Mouse (Mus musculus) midbrain, embryonic 13.5 days (tissue): ENCODE measurements at regions not wholly inside any gene's neighbourhood (a gene's known extent, or its start where the extent isn't known, plus 50 kb on each side); places are given as distances from the start of the nearest gene placed in this dataset.

ENCODE experiments used
- ATAC-seq: fragments of 200-750 bp; cut with Nextera tagmentation; 2 replicates; pipeline ENCODE4 v1.8.0; 2017; ENCODE audit warnings: mild to moderate bottlenecking, moderate TSS enrichment, moderate library complexity
- H3K27ac ChIP-seq: fragments of 300-500 bp; sonication (generic); 2 replicates; pipeline ENCODE4 v1.5.1; 2015; ENCODE audit warnings: inconsistent platforms, mild to moderate bottlenecking, moderate library complexity
- H3K27me3 ChIP-seq: fragments of 300-500 bp; sonication (generic); 2 replicates; pipeline ENCODE4 v1.6.1; 2015; ENCODE audit warnings: mild to moderate bottlenecking, inconsistent platforms
- H3K36me3 ChIP-seq: fragments of 300-500 bp; sonication (generic); 2 replicates; pipeline ENCODE4 v1.6.1; 2015; ENCODE audit warnings: mild to moderate bottlenecking, inconsistent platforms
- H3K4me1 ChIP-seq: fragments of 300-500 bp; sonication (generic); replicated peaks from 2 replicates; pipeline ENCODE4 v1.6.1; 2015; ENCODE audit warnings: inconsistent platforms
- H3K4me2 ChIP-seq: fragments of 300-500 bp; sonication (generic); replicated peaks from 2 replicates; pipeline ENCODE4 v1.6.1; 2015; ENCODE audit warnings: moderate library complexity, mild to moderate bottlenecking, inconsistent platforms
- H3K4me3 ChIP-seq: fragments of 300-500 bp; sonication (generic); replicated peaks from 2 replicates; pipeline ENCODE4 v1.5.1; 2015; ENCODE audit warnings: mild to moderate bottlenecking, inconsistent platforms
- H3K9ac ChIP-seq: fragments of 300-500 bp; sonication (generic); replicated peaks from 2 replicates; pipeline ENCODE4 v1.6.1; 2015; ENCODE audit warnings: mild to moderate bottlenecking, inconsistent platforms
- H3K9me3 ChIP-seq: fragments of 300-500 bp; sonication (generic); 2 replicates; pipeline ENCODE4 v1.6.1; 2016; ENCODE audit warnings: mild to moderate bottlenecking, inconsistent platforms
- WGBS: fragments of 180-500 bp; shearing (Covaris S2); methylation state at CpG from one replicate; pipeline ENCODE4 v1.1.7; 2015; 5-methylcytosine and 5-hydroxymethylcytosine counted together

DNA sequence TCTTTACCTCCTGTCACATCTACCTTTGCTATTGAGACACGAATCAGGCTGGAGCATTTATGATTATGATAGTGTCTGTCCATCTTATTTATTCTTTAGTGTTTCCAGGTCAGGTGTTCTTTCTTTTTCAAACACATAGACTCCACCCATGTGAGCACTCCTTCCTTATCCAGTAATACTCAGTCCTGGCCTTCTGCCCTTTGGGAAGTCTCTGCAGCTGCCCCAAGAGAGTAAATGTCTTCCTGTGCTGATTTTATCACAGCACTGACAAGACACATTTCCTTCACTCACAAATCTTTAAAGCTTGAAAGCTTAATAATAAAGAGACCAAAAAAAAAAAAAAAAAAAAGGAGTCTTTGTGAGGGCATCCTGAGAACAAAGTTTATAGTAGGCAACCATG is 153.3 kb upstream of the Nampt start:
- WGBS, result 88% methylated on average over 1 of the region's 1 CpGs
- no peak for ATAC-seq

DNA sequence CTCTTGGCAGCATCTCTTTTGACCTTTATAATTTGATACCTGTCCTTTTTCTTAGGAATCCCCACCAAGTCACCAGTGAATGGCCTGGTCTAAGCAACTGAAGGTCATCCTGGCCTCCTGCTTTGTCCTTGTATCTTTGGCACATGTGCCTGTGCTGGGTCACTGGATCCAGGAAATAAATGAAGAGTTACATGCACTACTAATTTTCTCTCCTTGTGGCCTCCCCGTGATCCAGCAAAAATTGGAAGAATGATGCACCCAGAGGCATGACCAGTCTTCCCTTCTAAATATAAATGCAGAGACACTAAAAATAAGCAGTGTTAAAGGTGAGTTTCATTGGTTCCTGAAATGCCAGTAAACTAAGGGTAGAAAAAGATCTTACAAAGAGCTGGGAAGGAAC is 141.4 kb upstream of the Nampt start:
- Histone ChIP-seq H3K27me3 (no peaks in the 10 kb centered on the region), H3K27ac (no peak overlapping the region), H3K36me3 (no peaks in the 10 kb centered on the region), H3K9ac (no peak overlapping the region), H3K9me3 (no peaks in the 10 kb centered on the region), H3K4me1 (no peaks in the 10 kb centered on the region), H3K4me3 (no peak overlapping the region), H3K4me2 (no peak overlapping the region)
- WGBS, result 71% methylated on average over 1 of the region's 1 CpGs
- no peak for ATAC-seq

More for the DNA sequence above, 153.3 kb upstream of the Nampt start:
- Histone ChIP-seq H3K9ac (no peak overlapping the region), H3K9me3 (no peaks in the 10 kb centered on the region), H3K4me3 (no peak overlapping the region), H3K4me1 (no peaks in the 10 kb centered on the region), H3K27me3 (no peaks in the 10 kb centered on the region), H3K36me3 (no peaks in the 10 kb centered on the region), H3K4me2 (no peak overlapping the region), H3K27ac (no peak overlapping the region)

DNA sequence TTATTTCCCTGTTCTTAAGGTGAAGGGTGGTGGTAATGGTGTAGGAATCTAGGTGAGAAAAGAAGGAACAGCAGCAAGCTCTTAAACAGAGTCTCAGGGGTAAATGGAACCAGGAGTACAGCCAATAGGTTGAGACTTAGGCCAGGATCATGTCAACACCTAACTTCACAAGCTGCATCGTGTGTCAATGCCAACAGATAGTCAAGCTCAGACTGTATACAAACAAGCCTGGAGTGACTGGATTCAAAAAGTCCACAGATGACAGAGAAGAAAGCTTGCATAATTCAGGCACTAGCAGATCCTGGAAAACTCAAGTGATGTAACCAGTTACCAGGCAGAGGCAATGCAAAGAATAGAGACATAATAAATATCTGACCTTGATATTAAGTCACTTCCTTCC is 140.6 kb upstream of the Nampt start:
- no peak overlapping the region for H3K4me3 ChIP-seq
- WGBS, result 70% methylated on average over 1 of the region's 1 CpGs
- no peaks in the 10 kb centered on the region for H3K4me1 ChIP-seq
- no peak overlapping the region for H3K4me2 ChIP-seq
- H3K9ac ChIP-seq, result no peak overlapping the region
- no peaks in the 10 kb centered on the region for H3K36me3 ChIP-seq
- no peak for ATAC-seq
- no peak overlapping the region for H3K27ac ChIP-seq
- no peaks in the 10 kb centered on the region for H3K27me3 ChIP-seq
- H3K9me3 ChIP-seq, result no peaks in the 10 kb centered on the region

GRCm38 (mm10) chr12:32681910-32682309 is 137.4 kb upstream of the Nampt start:
- no peaks in the 10 kb centered on the region for H3K9me3 ChIP-seq
- no peaks in the 10 kb centered on the region for H3K4me1 ChIP-seq
- H3K4me2 ChIP-seq, result no peak overlapping the region
- no peak overlapping the region for H3K9ac ChIP-seq
- H3K27ac ChIP-seq, result no peak overlapping the region
- H3K36me3 ChIP-seq, result no peaks in the 10 kb centered on the region
- WGBS, result 71% methylated on average over 3 of the region's 3 CpGs
- H3K4me3 ChIP-seq, result no peak overlapping the region
- H3K27me3 ChIP-seq, result no peaks in the 10 kb centered on the region
- no peak for ATAC-seq

DNA sequence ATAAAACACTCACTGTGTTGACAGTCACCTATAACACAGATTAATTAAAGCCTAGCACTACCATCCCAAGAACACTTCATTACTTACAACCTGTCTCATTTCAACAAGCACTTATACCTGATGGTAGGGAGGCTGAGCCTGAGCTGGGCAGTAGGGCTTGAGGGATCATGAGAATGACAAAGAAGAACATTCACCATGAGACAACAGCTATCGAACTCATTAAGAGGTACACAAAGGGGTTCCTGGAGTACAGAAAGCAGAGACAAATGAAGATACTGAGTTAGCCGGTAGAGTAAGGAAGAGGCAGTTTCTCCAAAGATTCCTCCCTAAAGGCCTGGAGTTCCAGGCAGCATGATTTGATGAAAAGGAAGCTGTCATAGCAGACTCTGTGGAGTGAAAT is 136.0 kb upstream of the Nampt start:
- H3K27me3 ChIP-seq, result no peaks in the 10 kb centered on the region
- no peak overlapping the region for H3K9ac ChIP-seq

GRCm38 (mm10) chr12:32685788-32686385 is 133.5 kb upstream of the Nampt start:
- H3K4me1 ChIP-seq, result no peaks in the 10 kb centered on the region
- no peak overlapping the region for H3K27ac ChIP-seq
- H3K4me3 ChIP-seq, result no peak overlapping the region
- WGBS, result 69% methylated on average over 7 of the region's 7 CpGs
- no peak overlapping the region for H3K9ac ChIP-seq
- H3K4me2 ChIP-seq, result no peak overlapping the region
- ATAC-seq, result no peak
- no peaks in the 10 kb centered on the region for H3K9me3 ChIP-seq
- no peaks in the 10 kb centered on the region for H3K27me3 ChIP-seq
- H3K36me3 ChIP-seq, result no peaks in the 10 kb centered on the region

More for the DNA sequence above, 136.0 kb upstream of the Nampt start:
- H3K36me3 ChIP-seq, result no peaks in the 10 kb centered on the region
- no peaks in the 10 kb centered on the region for H3K9me3 ChIP-seq
- no peak overlapping the region for H3K27ac ChIP-seq
- no peak overlapping the region for H3K4me2 ChIP-seq
- H3K4me3 ChIP-seq, result no peak overlapping the region
- WGBS, result 82% methylated on average over 2 of the region's 2 CpGs
- H3K4me1 ChIP-seq, result no peaks in the 10 kb centered on the region
- ATAC-seq, result no peak

- H3K36me3 ChIP-seq, result no peaks in the 10 kb centered on the region
- no peak overlapping the region for H3K4me3 ChIP-seq
- no peak for ATAC-seq
- H3K4me1 ChIP-seq, result 0 out of 2 replicates have a peak, but pooled peaks cover 4% of the 10 kb centered on the region
- H3K9ac ChIP-seq, result no peak overlapping the region
- no peak overlapping the region for H3K27ac ChIP-seq
- 93% methylated on average over 4 of the region's 4 CpGs for WGBS
- H3K27me3 ChIP-seq, result no peaks in the 10 kb centered on the region
- no peak overlapping the region for H3K4me2 ChIP-seq
- no peaks in the 10 kb centered on the region for H3K9me3 ChIP-seq
Observed at GRCm38 (mm10) chr12:32689361-32689760, 130.0 kb upstream of the Nampt start.

- Histone ChIP-seq H3K4me2 (no peak overlapping the region), H3K9me3 (no peaks in the 10 kb centered on the region), H3K4me3 (no peak overlapping the region), H3K27ac (no peak overlapping the region), H3K27me3 (no peaks in the 10 kb centered on the region), H3K4me1 (0 out of 2 replicates have a peak, but pooled peaks cover 4% of the 10 kb centered on the region), H3K9ac (no peak overlapping the region), H3K36me3 (no peaks in the 10 kb centered on the region)
- ATAC-seq, result no peak
- WGBS, result 79% methylated on average over 2 of the region's 2 CpGs
Observed at GRCm38 (mm10) chr12:32690096-32690495, 129.2 kb upstream of the Nampt start.

GRCm38 (mm10) chr12:32692081-32692819 is 127.1 kb upstream of the Nampt start:
- H3K36me3 ChIP-seq, result no peaks in the 10 kb centered on the region
- 52% methylated on average over 8 of the region's 8 CpGs for WGBS

GRCm38 (mm10) chr12:32692962-32693361 is 126.4 kb upstream of the Nampt start:
- 84% methylated on average over 7 of the region's 7 CpGs for WGBS

More at GRCm38 (mm10) chr12:32692081-32692819, 127.1 kb upstream of the Nampt start:
- Histone ChIP-seq H3K9me3 (no peaks in the 10 kb centered on the region), H3K4me3 (no peak overlapping the region), H3K27me3 (no peaks in the 10 kb centered on the region), H3K9ac (no peak overlapping the region), H3K4me1 (0 out of 2 replicates have a peak, but pooled peaks cover 4% of the 10 kb centered on the region), H3K27ac (no peak overlapping the region), H3K4me2 (no peak overlapping the region)
- ATAC-seq, result no peak

DNA sequence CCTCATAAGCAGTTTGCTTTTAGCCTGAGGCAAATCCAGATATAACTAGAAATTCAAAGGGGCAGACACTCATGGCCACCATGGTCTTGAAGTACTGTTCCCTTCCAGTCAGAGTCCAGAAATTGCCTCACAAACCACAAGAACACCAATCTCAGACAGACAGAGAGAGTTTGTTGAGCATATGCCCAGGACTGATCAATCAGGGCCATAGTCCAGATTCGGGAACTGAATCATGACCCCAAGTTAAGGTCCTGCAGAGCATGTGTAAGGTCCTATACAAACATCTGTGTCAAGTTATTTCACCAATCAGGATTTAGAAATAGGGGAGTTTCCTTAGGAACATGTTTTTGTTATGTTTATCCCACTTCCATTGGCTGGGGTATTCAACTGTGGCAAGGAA is 125.7 kb upstream of the Nampt start:
- H3K27ac ChIP-seq, result no peak overlapping the region
- H3K4me1 ChIP-seq, result 0 out of 2 replicates have a peak, but pooled peaks cover 4% of the 10 kb centered on the region
- no peaks in the 10 kb centered on the region for H3K27me3 ChIP-seq
- H3K4me2 ChIP-seq, result no peak overlapping the region
- no peaks in the 10 kb centered on the region for H3K36me3 ChIP-seq
- H3K9me3 ChIP-seq, result no peaks in the 10 kb centered on the region
- no peak overlapping the region for H3K9ac ChIP-seq
- WGBS, result 89% methylated on average over 1 of the region's 1 CpGs
- no peak overlapping the region for H3K4me3 ChIP-seq
- no peak for ATAC-seq

More at GRCm38 (mm10) chr12:32692962-32693361, 126.4 kb upstream of the Nampt start:
- H3K4me1 ChIP-seq, result 0 out of 2 replicates have a peak, but pooled peaks cover 4% of the 10 kb centered on the region
- ATAC-seq, result no peak
- no peak overlapping the region for H3K4me3 ChIP-seq
- H3K27me3 ChIP-seq, result no peaks in the 10 kb centered on the region
- no peaks in the 10 kb centered on the region for H3K9me3 ChIP-seq
- H3K4me2 ChIP-seq, result no peak overlapping the region
- H3K27ac ChIP-seq, result no peak overlapping the region
- H3K36me3 ChIP-seq, result no peaks in the 10 kb centered on the region
- H3K9ac ChIP-seq, result no peak overlapping the region

- ATAC-seq, result no peak
- H3K27ac ChIP-seq, result no peak overlapping the region
- no peak overlapping the region for H3K4me2 ChIP-seq
- WGBS, result 87% methylated on average over 2 of the region's 2 CpGs
- no peaks in the 10 kb centered on the region for H3K9me3 ChIP-seq
- H3K9ac ChIP-seq, result no peak overlapping the region
- H3K4me3 ChIP-seq, result no peak overlapping the region
- no peaks in the 10 kb centered on the region for H3K36me3 ChIP-seq
- no peaks in the 10 kb centered on the region for H3K27me3 ChIP-seq
- 0 out of 2 replicates have a peak, but pooled peaks cover 4% of the 10 kb centered on the region for H3K4me1 ChIP-seq
Observed at GRCm38 (mm10) chr12:32696832-32697231, 122.5 kb upstream of the Nampt start.
